Mouse (Mus musculus): Measurements from ENCODE around the gene Wnt5b.

DNA sequence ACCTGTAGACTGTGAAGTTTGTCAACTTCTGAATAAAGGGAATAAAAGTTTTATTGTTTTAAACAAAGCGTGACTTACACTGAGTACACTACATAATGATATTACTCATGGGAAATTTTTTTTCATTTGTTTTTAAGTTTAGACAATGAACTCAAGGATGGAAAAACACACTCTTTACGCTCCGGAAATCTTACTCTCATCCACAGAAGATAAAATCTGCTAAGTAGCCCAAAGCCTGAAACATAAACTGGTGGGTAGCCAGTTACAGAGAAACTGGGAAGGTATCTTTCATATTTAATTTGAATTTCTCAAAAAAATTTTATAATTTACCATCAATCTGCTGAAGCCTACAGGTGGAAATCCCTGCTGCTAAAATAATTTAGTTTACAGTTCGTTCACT, 157.7 kb downstream of the Wnt5b start:
- TF ChIP-seq POLR2A (IDR thresholded peaks at IDR 0.05; ENCODE audit: extremely low read depth, insufficient read depth, low read length): no peak
- TF ChIP-seq CTCF (IDR thresholded peaks at IDR 0.05; ENCODE audit: extremely low read depth, insufficient read depth, low read length): no peak
